Mouse (Mus musculus) stomach, postnatal 0 days (tissue): ENCODE results near the gene Naa11.

ENCODE experiments used
- CTCF ChIP-seq: IDR thresholded peaks from 2 replicates; pipeline ENCODE4 v1.5.1; 2016; ENCODE audit warnings: antibody characterized with exemption, low read depth, mild to moderate bottlenecking, moderate library complexity
- EP300 ChIP-seq: optimal IDR thresholded peaks from 2 replicates; pipeline ENCODE3; 2016; ENCODE audit warnings: antibody characterized with exemption

DNA sequence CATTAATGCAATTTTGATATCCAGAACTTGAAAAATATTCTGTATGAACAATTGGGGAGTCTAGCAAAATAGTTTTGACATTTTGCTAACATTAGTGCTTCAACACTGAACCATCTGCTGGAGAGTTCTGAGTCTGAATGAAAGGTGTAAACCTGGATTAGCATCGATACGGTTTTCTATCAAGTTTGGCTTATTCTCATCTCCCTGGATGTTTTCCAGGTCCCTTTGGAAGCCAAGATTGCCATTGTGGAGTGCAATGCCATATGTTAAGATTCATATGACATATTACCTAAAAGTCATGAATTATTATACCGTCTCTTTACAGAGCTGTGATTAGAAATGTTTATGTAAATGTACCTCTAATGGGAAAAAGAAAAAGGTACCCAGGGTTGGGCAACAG is 21.5 kb upstream of the Naa11 start:
- TF ChIP-seq CTCF (no peak), EP300 (no peak)
